Mouse (Mus musculus) telencephalon, adult 2 months (tissue): ENCODE measurements around the gene Lpo.

Experiments used
- DNase-seq: peaks from one replicate; pipeline ENCODE4 v3.0.0-alpha.2; 2011; ENCODE audit warnings: low read depth, low spot score

Gene Lpo

DNA sequence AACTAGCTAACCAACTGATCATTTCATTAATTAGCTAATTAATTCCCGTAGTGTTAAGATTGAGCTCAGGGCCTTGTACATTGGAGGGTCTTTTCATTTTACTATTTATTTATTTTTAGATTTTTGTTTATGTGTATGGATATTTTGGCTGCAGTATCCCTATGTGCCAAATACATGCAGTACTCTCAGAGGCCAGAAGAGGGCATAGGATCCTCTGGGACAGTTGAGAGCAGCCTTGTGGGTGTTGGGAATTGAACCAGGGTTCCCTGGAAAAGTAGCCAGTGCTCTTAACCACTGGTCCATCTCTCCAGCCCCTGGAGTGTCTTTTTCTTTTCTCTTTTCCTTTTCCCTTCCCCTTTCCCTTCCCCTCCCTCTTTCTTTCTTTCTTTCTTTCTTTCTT lies 22.6 kb downstream of the Lpo start:
- no peak for DNase-seq

DNA sequence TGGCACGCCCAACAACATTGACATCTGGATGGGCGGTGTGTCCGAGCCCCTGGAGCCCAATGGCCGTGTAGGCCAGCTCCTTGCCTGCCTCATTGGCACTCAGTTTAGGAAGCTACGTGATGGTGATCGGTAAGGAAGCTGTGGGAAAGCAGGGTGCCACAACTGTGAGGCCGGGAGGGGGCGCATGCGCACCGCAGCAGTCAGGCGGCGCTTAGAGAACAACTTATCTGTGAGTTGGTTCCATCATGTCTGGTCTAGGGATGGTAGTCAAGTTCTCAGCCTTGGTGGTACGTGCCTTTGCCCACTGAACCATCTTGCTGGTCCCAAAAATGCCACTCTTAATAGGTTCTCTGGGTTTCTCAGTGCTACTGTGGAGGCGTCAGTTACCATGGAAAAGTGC lies 25.5 kb downstream of the Lpo start:
- DNase-seq, result no peak

DNA sequence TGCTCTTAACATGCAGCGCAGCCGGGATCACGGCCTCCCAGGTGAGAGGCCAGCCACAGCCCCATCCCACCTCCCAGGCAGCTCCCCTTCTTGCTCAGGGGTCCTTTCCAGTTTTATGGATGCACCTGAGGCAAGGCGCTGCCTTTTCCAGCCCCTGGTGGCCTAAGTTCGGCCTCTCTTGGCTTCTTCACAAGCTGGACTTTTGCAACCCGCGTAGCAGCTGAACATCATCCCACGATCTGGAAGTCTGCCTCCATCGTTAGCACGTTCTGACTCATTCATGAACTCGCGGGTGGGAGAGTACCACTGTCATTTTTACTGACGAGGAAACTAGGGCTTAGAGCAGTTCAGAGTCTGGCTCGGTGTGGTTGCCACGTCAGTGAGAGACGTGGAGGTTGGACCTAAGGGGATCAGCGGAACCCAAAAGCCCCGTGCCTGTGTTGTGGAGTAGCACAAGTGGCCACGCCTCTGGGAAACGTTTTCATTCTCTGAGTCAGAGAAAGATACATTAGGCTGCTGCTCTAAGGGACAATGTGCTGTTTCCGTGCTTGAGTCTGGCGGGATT lies 26.3 kb downstream of the Lpo start:
- peak; percentile 54 for DNase-seq

DNA sequence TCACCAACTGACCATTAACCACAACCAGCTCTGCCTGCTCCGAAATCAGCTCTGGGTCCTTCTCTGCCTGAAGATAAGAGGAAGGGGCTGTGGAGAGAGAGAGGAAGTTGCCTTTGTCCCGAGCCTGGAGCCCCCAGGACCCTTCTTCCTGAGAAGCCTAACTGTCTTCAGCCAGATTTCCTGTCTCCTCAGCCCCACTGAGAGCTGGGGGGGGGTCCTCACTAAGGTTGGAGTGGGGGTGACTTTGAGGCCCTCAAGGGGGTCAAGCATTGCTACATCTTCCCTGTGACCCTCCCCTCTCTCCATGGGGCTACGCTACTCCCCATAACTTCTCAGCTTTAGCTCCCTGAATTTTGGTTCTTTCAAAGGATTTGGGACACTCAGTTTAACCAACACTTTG lies 34.6 kb downstream of the Lpo start, which contains the start of gene Mpo:
Gene Mpo (plus strand): TSS at position 122 of the 400 bp plus-strand sequence.
- no peak for DNase-seq

DNA sequence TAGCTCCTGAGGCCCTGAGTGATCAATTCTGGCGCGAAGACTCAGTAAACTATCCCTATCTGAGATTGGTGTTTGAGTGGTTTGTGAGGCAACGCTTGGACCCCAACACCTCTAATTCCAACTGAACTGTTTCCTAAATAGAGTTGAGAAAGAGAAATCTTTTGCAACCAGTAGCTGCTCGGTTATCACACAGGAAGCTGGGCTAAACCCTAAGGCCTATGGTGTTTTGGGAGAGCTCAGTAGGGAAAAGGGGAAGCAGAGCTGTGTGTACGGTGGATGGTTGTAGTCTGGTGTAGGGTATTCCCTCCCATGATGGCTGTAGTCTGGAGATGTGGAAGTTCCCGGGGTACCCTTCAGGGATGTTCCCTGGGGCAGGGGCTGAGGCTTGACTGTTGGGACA lies 38.0 kb downstream of the Lpo start:
- DNase-seq, result no peak

DNA sequence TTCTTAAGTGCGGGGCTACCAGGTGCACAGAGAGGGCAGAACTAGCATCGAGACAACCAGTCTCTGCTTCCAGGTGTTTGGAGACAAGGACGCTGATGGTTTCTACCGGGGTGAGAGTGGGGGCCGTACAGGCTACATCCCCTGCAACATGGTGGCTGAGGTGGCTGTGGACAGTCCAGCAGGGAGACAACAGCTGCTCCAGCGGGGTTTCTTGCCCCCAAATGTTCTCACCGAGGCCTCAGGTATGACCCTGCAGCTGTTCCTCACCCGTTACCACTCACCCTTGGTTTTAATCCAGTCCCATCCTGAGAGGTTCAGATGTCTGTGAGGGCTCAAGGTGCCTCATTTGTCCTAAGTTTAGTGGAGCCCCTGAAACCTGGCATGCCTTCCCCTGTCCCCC lies 48.0 kb downstream of the Lpo start:
- DNase-seq, result no peak

DNA sequence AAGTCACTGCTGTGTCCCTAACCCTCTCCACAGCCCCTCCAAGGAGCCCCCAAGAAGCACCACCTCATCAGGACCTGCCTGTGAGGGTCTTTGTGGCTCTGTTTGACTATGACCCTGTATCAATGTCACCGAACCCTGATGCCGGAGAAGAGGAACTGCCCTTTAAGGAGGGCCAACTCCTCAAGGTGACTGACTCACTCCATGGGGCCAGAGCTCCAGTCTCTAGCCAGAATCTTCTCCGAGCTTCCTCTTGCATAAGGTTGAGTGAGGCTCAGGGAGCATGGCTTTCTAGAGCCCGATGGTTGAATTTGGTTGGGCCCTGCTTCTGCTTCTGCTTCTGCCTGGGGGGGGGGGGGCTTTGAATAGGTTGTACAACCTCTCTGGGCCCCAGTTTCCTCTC lies 48.7 kb downstream of the Lpo start:
- no peak for DNase-seq

DNA sequence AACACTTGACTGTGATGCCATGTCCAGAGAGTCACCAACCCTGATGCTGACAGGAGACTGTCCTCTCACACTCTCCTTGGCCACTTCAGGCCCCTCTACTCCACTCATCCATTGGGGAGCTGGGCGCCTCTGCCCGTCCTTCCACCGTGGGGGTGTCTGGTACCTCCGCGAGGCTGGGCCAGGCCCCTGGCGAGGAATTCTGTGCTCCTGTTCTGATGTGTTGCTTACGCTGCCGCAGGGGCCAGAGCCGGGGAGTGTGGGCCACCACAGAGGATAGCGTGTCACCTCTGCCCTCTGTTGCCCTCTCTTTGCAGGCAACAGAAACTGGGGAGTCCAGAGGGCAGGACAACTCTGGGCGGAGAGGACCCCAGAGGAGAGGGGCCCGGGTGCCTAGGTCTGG lies 49.2 kb downstream of the Lpo start:
- no peak for DNase-seq

DNA sequence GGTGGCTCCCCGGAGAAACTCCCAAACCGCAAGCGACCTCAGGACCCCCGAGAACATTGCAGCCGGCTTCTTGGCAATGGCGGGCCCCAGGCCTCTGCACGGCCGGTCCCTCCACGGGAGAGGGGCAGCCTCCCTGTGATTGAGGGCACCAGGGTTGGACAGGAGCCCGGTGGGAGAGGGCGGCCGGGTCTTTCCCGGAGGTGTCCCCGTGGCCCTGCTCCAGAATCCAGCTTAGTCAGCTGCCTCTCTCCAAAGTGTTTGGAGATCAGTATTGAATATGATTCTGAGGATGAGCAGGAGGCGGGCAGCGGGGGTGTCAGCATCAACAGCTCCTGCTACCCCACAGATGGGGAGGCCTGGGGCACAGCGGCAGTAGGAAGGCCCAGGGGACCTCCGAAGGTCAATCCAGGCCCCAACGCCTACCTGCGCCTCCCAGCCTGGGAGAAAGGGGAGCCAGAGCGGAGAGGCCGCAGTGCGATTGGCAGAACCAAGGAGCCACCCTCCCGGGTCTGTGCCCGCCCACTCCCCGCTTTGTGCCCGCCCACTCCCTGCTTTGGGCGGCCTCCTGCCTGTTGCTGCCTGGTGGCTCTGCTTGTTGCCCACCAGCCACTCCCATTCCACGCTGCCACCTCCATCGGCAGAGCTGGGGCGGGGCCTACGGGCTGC lies 49.9 kb downstream of the Lpo start:
- DNase-seq, result no peak

DNA sequence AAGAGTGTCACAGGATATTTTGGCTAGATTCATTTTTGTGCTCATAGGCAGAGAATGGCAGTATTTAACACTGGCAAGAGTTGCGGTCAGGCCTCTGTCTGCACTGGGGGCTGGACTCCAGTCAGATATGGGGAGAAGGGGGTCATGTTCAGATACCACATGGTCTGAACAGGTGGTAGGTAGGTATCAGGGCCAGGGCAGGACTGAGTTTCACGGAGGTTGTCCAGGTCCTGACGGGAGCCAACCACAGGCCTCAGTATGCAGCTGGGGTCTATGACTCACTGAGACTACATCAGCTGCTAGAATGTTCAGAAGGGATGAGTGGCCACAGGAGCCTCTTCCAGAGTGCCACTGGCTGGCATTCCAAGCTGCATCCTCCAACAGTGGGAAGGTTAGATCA lies 55.7 kb downstream of the Lpo start:
- DNase-seq, result no peak

DNA sequence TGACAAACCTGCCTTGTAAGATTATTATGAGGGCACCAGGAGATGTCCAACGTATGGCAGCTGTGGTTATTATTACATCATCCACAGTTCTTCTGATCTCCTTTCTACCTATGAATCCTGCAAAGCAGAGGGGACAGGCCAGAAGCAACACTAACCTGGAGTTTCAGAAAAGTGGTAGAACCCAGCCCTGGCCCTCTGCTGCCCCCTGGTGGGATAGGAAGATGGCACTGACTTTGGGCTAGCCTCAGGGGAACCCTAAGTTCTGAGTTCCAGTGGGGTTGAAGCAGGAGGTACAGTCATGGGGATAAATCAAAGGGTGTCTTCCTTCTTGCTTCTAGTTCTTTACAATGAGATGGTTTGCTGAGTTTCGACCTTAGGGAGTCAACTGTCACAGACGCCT lies 57.1 kb downstream of the Lpo start:
- no peak for DNase-seq

DNA sequence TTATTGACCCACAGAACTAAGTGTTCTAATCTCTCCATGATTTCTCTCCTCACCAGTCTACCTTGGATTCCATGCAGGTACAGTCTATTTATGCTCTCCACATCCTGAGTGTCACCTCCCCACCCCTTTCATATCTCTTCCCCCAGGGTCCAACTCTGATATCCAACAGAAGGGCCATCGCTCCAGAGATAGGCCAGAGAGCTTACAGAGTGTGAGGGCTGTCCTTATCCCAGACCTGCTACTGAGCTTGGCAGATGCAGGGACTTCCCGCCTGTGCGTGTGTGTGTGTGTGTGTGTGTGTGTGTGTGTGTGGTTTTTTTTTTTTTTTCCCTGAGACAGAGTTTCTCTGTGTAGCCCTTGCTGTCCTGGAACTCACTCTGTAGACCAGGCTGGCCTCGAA lies 59.3 kb downstream of the Lpo start:
- no peak for DNase-seq

DNA sequence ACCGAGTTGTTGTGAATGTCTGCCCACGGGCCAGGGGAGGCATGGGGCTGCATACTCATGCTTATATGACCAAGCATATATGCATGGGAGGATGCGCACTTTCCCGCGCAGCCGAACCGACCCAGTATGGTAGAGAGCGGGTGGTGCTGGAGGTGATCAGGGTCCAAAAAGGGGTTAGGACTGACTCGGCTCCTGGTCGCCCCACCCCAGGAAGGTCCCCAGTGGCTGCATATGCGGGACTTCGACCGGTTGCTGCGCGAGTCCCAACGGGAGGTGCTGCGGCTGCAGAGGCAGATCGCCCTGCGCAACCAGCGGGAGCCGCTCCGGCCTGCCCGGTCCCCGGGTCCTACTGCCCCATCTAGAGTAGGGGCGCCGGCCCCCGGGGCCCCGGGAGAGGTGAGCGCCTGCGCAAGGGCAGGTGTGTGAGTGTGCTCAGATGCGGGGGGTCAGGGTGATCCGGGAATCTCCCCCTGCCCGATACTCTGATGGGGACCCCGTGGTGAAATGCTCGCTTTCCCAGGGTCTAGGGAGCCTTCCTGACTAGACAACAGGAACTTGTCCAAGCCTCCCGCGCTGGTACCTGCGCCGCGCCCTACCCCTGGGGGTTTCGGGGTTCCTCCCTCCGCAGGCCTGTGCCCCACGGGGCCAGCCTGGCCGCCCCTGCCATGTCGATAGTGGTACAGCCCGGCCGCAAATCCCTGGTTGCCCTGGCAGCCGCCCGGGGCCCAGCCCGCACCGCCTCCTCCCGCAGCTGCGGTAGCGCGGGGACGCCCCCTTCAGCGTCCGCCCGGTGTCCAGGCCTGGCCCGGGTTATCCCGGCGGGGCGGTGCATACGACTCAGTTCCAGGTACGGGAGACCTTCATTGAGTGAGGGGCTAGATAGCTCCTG lies 63.9 kb downstream of the Lpo start:
- no peak for DNase-seq

DNA sequence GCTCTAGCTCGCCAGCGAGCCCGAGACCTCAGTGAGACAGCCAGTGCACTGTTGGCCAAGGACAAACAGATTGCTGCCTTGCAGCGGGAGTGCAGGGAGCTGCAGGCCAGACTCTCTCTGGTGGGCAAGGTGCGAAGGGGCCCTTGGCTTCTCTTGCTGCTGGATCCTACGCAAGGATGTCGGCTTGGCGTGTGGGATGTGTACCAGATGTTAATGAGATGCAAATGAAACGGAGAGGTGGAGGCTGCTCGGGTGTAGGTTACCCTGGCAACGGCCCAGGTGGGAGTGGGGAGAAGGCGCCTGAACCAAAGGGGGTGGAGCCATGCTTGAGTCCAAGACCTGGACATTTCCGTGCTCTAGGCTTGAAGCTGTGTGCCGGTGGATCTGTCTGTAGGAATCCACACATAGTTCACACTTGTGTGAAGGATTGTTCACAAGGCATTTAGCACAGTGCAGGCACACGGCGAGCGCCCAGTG lies 64.5 kb downstream of the Lpo start:
- DNase-seq, result peak; percentile 86

DNA sequence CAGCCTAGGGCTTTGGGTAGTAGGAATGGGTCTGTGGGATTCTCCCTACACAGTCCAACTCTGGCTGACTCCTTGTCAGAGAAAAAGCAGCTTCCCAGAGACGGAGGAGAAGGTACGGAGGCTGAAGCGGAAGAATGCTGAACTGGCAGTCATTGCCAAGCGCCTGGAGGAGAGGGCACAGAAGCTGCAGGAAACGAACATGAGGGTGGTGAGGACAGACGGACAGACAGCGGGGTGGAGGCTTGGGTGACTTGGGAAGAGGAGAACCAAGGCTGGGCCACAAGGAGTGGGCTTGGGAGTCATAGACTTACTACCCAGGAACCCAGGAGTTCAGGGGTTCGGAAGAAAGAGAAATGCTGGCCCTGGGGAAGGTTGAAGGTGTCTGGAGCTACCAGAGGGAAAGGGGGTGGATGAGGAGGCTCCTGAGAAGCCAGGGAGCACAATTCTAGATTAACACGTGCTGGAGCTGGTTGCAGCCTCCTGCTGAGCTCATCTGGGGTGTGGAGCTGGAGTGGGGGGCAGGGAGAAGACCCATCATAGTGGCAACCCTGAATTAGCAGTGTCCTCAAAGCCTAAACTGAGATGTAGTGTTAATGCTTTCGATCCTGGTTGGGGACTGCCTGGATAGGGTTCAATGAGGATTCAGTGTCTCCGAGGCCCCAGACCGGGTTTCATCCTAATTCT lies 65.2 kb downstream of the Lpo start:
- DNase-seq, result no peak

DNA sequence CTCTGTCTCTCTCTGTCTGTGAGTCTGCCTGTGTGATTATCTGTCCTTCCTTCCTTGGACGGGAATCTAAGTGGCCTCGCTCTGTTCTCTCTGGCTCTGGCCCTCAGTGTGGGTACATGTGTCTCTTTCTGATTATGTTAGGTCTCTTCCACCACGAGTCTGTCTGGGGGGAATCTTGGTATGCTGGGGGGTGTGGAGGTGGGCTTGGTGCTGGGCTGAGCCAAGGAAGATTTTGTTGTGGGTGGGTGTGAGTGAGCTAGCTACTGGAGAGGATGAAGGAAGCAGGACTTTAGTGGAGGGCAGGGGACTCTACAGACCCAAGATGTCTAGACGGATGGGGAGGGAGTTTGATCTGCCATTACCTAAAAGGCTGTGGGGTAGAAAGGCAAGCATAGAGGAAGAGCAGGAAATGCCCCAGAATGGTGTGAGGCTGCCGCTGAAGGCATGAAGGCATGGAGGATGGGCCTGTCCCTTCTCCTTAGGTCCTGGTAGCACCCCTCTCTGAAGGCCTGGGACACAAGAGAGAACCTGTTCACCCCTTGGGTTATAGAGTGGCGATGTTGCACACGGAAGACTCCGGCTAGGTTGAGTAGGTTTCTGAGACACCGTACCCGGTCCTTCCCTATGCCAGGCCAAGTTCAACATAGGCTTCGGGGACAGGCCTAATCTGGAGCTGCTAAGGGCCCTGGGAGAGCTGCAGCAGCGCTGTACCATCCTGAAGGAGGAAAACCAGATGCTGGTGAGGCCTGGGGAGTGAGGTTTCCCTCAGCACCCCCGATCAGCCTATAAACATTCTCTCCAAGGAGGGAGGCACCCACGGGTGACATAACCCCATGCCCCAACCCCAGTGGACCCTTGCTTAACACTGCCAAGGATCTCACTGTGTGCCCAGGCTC lies 66.0 kb downstream of the Lpo start:
- DNase-seq, result no peak

DNA sequence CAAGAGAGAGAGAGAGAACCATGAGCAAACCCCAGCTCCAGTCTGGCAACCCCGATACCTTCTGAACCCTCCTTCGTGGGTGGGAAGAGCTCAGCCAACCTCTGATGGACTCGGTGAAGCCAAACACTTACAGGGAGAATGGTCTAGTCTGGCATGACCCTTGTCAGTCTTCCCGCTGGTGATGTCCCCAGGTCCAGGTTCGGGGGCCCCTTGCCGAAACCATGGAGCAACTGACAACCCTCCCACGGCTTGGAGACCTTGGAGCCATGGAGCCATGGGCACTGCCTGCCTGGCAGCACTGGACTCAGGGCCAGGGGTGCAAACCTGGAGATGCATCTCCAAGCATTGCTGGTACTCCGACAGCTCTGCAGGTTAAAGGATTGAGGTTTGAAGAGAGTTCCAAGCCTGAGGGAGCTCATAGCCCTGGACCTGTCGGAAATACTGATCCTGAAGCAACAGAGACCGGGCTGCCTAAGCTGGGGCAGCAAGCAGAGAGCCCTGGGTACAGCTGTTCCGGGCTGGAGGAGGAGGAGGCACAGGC lies 66.8 kb downstream of the Lpo start:
- DNase-seq, result no peak

DNA sequence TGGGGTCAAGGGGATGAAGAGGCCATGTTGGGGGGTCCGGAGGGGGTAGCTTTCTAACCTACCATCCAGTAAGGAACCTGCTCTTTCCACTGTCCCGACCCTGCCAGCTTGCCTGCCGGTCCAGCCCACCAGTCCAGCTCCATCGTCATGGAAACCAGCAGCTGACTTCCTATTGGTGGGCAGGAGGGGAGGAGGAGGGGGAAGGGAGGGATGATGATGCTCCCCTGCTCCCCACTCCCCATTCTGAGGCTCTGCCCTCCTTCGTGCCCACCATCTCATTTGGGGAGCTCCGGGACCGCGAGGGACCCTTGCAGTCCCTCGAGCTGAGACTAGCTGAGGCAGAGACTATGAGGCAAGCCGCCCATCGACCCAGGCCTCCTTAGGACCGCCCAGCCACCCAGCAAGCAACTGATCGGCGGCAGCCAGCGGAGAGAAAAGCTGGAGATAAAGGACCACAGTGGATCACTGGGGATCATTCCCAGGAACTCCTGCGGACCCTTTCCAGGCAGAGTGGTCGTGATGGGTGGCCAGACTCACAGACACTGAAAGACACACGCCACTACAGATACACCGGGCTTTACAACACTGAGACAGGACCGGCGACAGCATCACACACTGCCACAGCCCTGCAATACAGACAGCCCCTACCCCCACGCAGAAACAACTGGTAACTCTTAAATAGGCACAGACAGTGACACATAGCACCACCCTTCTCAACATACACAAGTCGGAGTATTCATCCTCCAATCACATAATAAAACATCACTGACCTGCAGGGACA lies 67.6 kb downstream of the Lpo start, which contains the start of gene Tspoap1:
Gene Tspoap1 (plus strand): TSS at position 241 of the 781 bp plus-strand sequence.
- DNase-seq, result peak; percentile 84

DNA sequence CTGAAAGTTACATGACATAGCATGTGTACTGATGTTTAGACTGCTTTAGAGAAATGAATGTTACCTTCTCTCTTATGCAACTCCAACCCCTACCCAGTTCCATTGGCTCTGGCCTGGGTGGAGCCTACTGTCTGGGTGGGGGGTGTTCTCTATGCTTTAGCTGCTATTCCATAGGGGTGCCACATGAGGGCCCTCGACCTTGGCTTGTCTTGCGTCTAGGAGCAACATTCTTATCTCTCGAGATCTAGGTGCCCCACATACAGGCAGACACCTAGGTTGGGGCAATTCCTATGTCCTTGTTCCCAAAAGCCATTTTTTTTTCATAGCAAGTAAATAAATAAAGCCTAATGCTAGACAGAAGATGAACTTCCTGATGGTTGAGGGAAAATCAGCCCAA lies 68.5 kb downstream of the Lpo start:
- no peak for DNase-seq
